Mouse (Mus musculus) neural tube, embryonic 11.5 days (tissue): ENCODE data around the gene Tgds. TPM values are rescaled to one million over a fixed set of nuclear protein-coding genes. Genes with fewer than 3 reads are reported as not detected.

Experiments used
- ATAC-seq: fragments of 200-750 bp; cut with Nextera tagmentation; 2 replicates; pipeline ENCODE4 v1.8.0; 2017; ENCODE audit warnings: moderate number of reproducible peaks, mild to moderate bottlenecking, moderate TSS enrichment, moderate library complexity; ENCODE audit not compliant: insufficient read depth, low FRiP score, low TSS enrichment
- DNase-seq: peaks from one replicate; pipeline ENCODE4 v3.0.0-alpha.2; 2015; ENCODE audit warnings: low spot score
- H3K27ac ChIP-seq: fragments of 300-500 bp; sonication (generic); 2 replicates; pipeline ENCODE4 v1.5.1; 2014; ENCODE audit warnings: low read depth, mild to moderate bottlenecking, low read length
- H3K27me3 ChIP-seq: fragments of 300-500 bp; sonication (generic); 2 replicates; pipeline ENCODE4 v1.6.1; 2014; ENCODE audit warnings: mild to moderate bottlenecking, low read length, mixed read lengths; ENCODE audit not compliant: control insufficient read depth, insufficient read depth
- H3K36me3 ChIP-seq: fragments of 300-500 bp; sonication (generic); 2 replicates; pipeline ENCODE4 v1.6.1; 2014; ENCODE audit warnings: mild to moderate bottlenecking, low read length, moderate library complexity, mixed read lengths; ENCODE audit not compliant: control insufficient read depth, insufficient read depth
- H3K4me1 ChIP-seq: fragments of 300-500 bp; sonication (generic); 2 replicates; pipeline ENCODE4 v1.6.1; 2014; ENCODE audit warnings: low read length, mixed read lengths; ENCODE audit not compliant: control insufficient read depth, insufficient read depth
- H3K4me2 ChIP-seq: fragments of 300-500 bp; sonication (generic); 2 replicates; pipeline ENCODE4 v1.6.1; 2014; ENCODE audit warnings: low read depth, mild to moderate bottlenecking, moderate library complexity
- H3K4me3 ChIP-seq: fragments of 300-500 bp; sonication (generic); 2 replicates; pipeline ENCODE4 v1.5.1; 2014; ENCODE audit warnings: low read depth, low read length
- H3K9ac ChIP-seq: fragments of 300-500 bp; sonication (generic); 2 replicates; pipeline ENCODE4 v1.6.1; 2014; ENCODE audit warnings: mild to moderate bottlenecking, low read length
- H3K9me3 ChIP-seq: fragments of 300-500 bp; sonication (generic); 2 replicates; pipeline ENCODE4 v1.6.1; 2016; ENCODE audit warnings: low read length; ENCODE audit not compliant: control insufficient read depth
- WGBS: fragments of 180-500 bp; shearing (Covaris S2); extraction: QIAGEN DNeasy Blood & Tissue Kit; methylation state at CpG from one replicate; pipeline ENCODE4 v1.1.7; 2014; 5-methylcytosine and 5-hydroxymethylcytosine counted together
- polyA plus RNA-seq: library from polyadenylated mRNA; unstranded; fragments of >200 nt; fragmentation: Nextera tagmentation; extraction: Ambion mirVana; gene quantifications from 2 replicates; pipeline ENCODE4 v1.2.1, GENCODE M21; 2014

The Tgds gene
- polyA plus RNA-seq, 1 experiment from 2014 or later, result 31.2 TPM

- ATAC-seq (peak; percentile 56), DNase-seq (no peak)
- peaks cover 4% of the 10 kb centered on the region; the same call in 1 of the 2 replicates for H3K4me1 ChIP-seq
- H3K4me3 ChIP-seq, result peak overlapping the region; percentile 49
- 11% methylated on average over 22 of the region's 22 CpGs for WGBS
- H3K9ac ChIP-seq, result peak overlapping the region; percentile 30; the same call in 1 of the 2 replicates
- H3K36me3 ChIP-seq, result no peaks in the 10 kb centered on the region
- peak overlapping the region; percentile 45 for H3K4me2 ChIP-seq
- H3K9me3 ChIP-seq, result no peaks in the 10 kb centered on the region
- H3K27me3 ChIP-seq, result no peaks in the 10 kb centered on the region
- no peak overlapping the region for H3K27ac ChIP-seq
Observed at GRCm38 (mm10) chr14:118088437-118089207, 43.9 kb downstream of the Tgds start.

GRCm38 (mm10) chr14:118086271-118087035 lies 46.1 kb downstream of the Tgds start:
- no peak overlapping the region for H3K9ac ChIP-seq
- 46% methylated on average over 5 of the region's 5 CpGs for WGBS
- no peak for DNase-seq
- ATAC-seq, result no peak
- H3K9me3 ChIP-seq, result no peaks in the 10 kb centered on the region
- peaks cover 4% of the 10 kb centered on the region; the same call in 1 of the 2 replicates for H3K4me1 ChIP-seq
- no peaks in the 10 kb centered on the region for H3K36me3 ChIP-seq
- no peak overlapping the region for H3K27ac ChIP-seq
- no peaks in the 10 kb centered on the region for H3K27me3 ChIP-seq
- no peak overlapping the region for H3K4me3 ChIP-seq
- H3K4me2 ChIP-seq, result no peak overlapping the region

- Histone ChIP-seq H3K4me2 (no peak overlapping the region), H3K4me3 (no peak overlapping the region), H3K27me3 (no peaks in the 10 kb centered on the region), H3K9me3 (no peaks in the 10 kb centered on the region), H3K4me1 (no peaks in the 10 kb centered on the region), H3K27ac (no peak overlapping the region), H3K36me3 (no peaks in the 10 kb centered on the region), H3K9ac (no peak overlapping the region)
- DNase-seq (no peak), ATAC-seq (no peak)
- 88% methylated on average over 6 of the region's 6 CpGs for WGBS
Observed at GRCm38 (mm10) chr14:118083851-118084250, 48.7 kb downstream of the Tgds start.

DNA sequence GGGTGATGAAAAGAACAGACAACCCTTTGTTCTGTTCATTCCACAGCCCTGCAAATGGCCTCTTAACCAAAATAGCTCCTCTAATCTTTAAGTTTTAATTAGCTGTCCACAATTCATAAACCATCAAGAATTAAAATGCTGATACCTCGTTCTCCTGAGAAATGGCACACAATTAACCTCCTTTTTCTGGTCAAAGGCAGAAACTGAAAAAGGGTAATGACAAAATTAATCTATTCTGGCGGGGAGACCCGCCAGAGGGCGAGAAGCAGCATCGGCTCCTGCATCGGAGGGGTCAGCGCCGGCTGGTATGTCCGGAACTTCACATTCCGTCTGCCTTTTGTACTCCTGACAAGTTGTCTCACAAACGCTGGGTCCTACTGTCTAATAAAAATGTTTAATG lies 51.9 kb downstream of the Tgds start:
- ATAC-seq (no peak), DNase-seq (peak; percentile 26)
- Histone ChIP-seq H3K36me3 (no peaks in the 10 kb centered on the region), H3K4me3 (no peak overlapping the region), H3K27ac (no peak overlapping the region), H3K9me3 (no peaks in the 10 kb centered on the region), H3K27me3 (no peaks in the 10 kb centered on the region), H3K4me2 (no peak overlapping the region), H3K4me1 (no peaks in the 10 kb centered on the region), H3K9ac (no peak overlapping the region)
- WGBS, result 51% methylated on average over 11 of the region's 11 CpGs

DNA sequence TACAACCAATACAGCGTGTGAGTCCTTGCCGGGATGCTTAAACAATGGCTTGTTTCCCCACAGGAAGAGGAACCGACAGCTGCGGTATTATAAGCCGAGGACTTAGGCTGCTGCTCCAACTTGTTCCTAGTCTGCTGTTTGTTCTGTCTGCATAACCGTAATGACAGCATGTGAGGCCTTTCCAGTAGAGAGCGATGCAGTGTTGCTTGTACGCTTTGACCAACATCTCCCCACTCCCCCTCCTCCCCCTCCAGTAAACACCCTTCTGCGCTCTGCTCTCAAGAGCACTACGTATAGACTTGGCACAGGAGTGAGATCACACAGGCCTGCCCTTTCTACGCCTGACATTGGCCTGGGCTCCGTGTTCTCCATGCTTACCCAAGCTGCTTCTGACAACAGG lies 62.5 kb downstream of the Tgds start:
- no peaks in the 10 kb centered on the region for H3K9me3 ChIP-seq
- H3K36me3 ChIP-seq, result no peaks in the 10 kb centered on the region
- H3K4me3 ChIP-seq, result no peak overlapping the region
- no peak for ATAC-seq
- no peaks in the 10 kb centered on the region for H3K4me1 ChIP-seq
- no peak overlapping the region for H3K27ac ChIP-seq
- H3K4me2 ChIP-seq, result no peak overlapping the region
- no peak for DNase-seq
- 85% methylated on average over 12 of the region's 12 CpGs for WGBS
- H3K27me3 ChIP-seq, result no peaks in the 10 kb centered on the region
- no peak overlapping the region for H3K9ac ChIP-seq

DNA sequence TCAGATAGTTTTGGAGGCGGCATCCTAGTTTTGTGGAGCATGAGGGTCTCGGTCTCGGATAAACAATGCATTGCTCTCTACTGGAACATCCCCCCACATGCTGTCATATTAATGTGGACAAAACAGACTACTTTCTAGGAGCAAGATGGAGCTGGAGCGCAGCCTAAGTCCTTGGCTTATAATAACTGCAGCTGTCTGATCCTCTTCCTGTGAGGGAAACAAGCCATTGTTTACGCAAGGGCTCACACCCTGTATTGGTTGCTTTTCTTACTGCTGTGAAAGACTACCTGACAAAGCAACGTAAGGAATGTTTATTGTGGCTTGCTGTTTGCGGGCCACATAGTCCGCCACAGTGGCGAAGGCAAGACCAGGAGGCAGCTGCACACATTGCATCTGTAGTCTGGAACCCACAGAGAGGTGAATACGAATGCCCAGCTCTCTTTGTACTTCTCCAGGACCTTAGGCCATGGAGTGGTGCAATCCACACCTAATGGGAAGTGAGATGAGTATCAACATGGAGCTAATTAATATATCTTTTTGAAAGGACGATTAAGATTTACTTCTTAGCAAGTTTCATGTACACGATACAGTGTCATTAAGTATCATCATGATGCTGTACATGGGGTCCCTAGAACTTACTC lies 63.0 kb downstream of the Tgds start:
- ATAC-seq (no peak), DNase-seq (no peak)
- Histone ChIP-seq H3K4me3 (no peak overlapping the region), H3K9ac (no peak overlapping the region), H3K36me3 (no peaks in the 10 kb centered on the region), H3K27me3 (no peaks in the 10 kb centered on the region), H3K27ac (no peak overlapping the region), H3K9me3 (no peaks in the 10 kb centered on the region), H3K4me1 (no peaks in the 10 kb centered on the region), H3K4me2 (no peak overlapping the region)
- WGBS, result 86% methylated on average over 12 of the region's 12 CpGs

Other genes with a start within 250 kb of the Tgds start
- 2.1 and 2.6 TPM in 2 replicates for gene Dct, start 80.5 kb downstream of the Tgds start, polyA plus RNA-seq
- 36.6 and 42.0 TPM in 2 replicates for gene Gpr180, start 4.4 kb upstream of the Tgds start, polyA plus RNA-seq
- 10.5 and 12.8 TPM in 2 replicates for gene Sox21, start 104.3 kb upstream of the Tgds start, polyA plus RNA-seq
- gene Gm9376, start 134.2 kb upstream of the Tgds start, polyA plus RNA-seq, result not detected in 2 replicates